Mouse (Mus musculus) CH12.LX (cell line): ENCODE measurements around the gene Kalrn. TPM values are rescaled to one million over a fixed set of nuclear protein-coding genes. Genes with fewer than 3 reads are reported as not detected.

ENCODE experiments used
- DNase-seq: peaks from one replicate; pipeline ENCODE4 v3.0.0-alpha.2; 2013; ENCODE audit errors: extremely low read depth
- H3K27ac ChIP-seq: 2 replicates; pipeline ENCODE4 v1.5.1; 2012; ENCODE audit warnings: low read depth, mild to moderate bottlenecking, control low read depth, moderate library complexity; ENCODE audit not compliant: insufficient read depth
- H3K27me3 ChIP-seq: replicated peaks from 2 replicates; pipeline ENCODE3; 2012; ENCODE audit warnings: inconsistent platforms
- H3K36me3 ChIP-seq, 2 experiments: replicated peaks in 1 of 2; 2 replicates each; pipeline versions ENCODE3 to v1.6.1; 2012; ENCODE audit warnings: inconsistent platforms in 1 of 2, low read length in 1 of 2, mild to moderate bottlenecking in 1 of 2, mixed read lengths in 1 of 2, moderate library complexity in 1 of 2; ENCODE audit not compliant: control insufficient read depth in 1 of 2, insufficient read depth in 1 of 2
- H3K4me1 ChIP-seq, 2 experiments: 2 replicates each; pipeline ENCODE4 v1.6.1; 2012; ENCODE audit warnings: inconsistent platforms in 1 of 2, moderate library complexity in 1 of 2; ENCODE audit not compliant: insufficient read depth in 2 of 2, control insufficient read depth in 1 of 2
- H3K4me2 ChIP-seq: 2 replicates; pipeline ENCODE4 v1.6.1; 2012; ENCODE audit warnings: low read depth, mild to moderate bottlenecking, control low read depth; ENCODE audit not compliant: poor library complexity, insufficient read depth, severe bottlenecking
- H3K4me3 ChIP-seq, 3 experiments: fragments of 150-350 bp in 1 of 3; sonication (generic) in 1 of 3; replicated peaks in 1 of 3; 2 replicates each; pipeline versions ENCODE3 to v1.5.1; 2011 to 2012; ENCODE audit warnings: low read depth in 2 of 3, low read length in 2 of 3, mild to moderate bottlenecking in 2 of 3, moderate library complexity in 2 of 3, control low read depth in 1 of 3, improper control_type of control experiment in 1 of 3, inconsistent platforms in 1 of 3, mixed read lengths in 1 of 3; ENCODE audit not compliant: poor library complexity in 1 of 3
- H3K79me2 ChIP-seq: replicated peaks from 2 replicates; pipeline ENCODE4 v1.6.1; 2012; ENCODE audit warnings: mild to moderate bottlenecking, moderate library complexity; ENCODE audit not compliant: control insufficient read depth, poor library complexity, insufficient read depth, severe bottlenecking; ENCODE audit errors: extremely low read depth
- H3K9ac ChIP-seq: 2 replicates; pipeline ENCODE4 v1.6.1; 2012; ENCODE audit warnings: low read depth, mild to moderate bottlenecking, control low read depth, moderate library complexity; ENCODE audit not compliant: insufficient read depth
- H3K9me3 ChIP-seq: replicated peaks from 2 replicates; pipeline ENCODE3; 2012; ENCODE audit warnings: low read length, inconsistent platforms, mixed read lengths
- BHLHE40 ChIP-seq: IDR thresholded peaks from 2 replicates; pipeline ENCODE4 v1.6.1; 2011; ENCODE audit warnings: mild to moderate bottlenecking, low read depth, low read length, improper control_type of control experiment
- CHD2 ChIP-seq: IDR thresholded peaks from 2 replicates; pipeline ENCODE4 v1.6.1; 2011; ENCODE audit warnings: low read length, improper control_type of control experiment
- ELF1 ChIP-seq: IDR thresholded peaks from 2 replicates; pipeline ENCODE4 v1.6.1; 2014; ENCODE audit warnings: low read depth, mild to moderate bottlenecking, inconsistent platforms, low read length, improper control_type of control experiment
- EP300 ChIP-seq: IDR thresholded peaks from 2 replicates; pipeline ENCODE4 v1.6.1; 2011; ENCODE audit warnings: low read length, improper control_type of control experiment
- HCFC1 ChIP-seq: IDR thresholded peaks from 2 replicates; pipeline ENCODE4 v1.6.1; 2012; ENCODE audit warnings: low read depth, mild to moderate bottlenecking, inconsistent platforms, low read length, improper control_type of control experiment
- IRF4 ChIP-seq: IDR thresholded peaks from 2 replicates; pipeline ENCODE4 v1.6.1; 2014; ENCODE audit warnings: low read depth, mild to moderate bottlenecking, inconsistent platforms, low read length, improper control_type of control experiment
- JUN ChIP-seq: IDR thresholded peaks from 2 replicates; pipeline ENCODE4 v1.6.1; 2011; ENCODE audit warnings: low read depth, mild to moderate bottlenecking, low read length, improper control_type of control experiment, moderate library complexity; ENCODE audit not compliant: insufficient read depth
- JUND ChIP-seq: conservative IDR thresholded peaks from 2 replicates; pipeline ENCODE4 v1.6.1; 2011; ENCODE audit warnings: low read depth, low read length, improper control_type of control experiment
- KAT2A ChIP-seq: IDR thresholded peaks from 2 replicates; pipeline ENCODE4 v1.6.1; 2012; ENCODE audit warnings: low read length, improper control_type of control experiment, inconsistent platforms; ENCODE audit not compliant: insufficient replicate concordance
- MAX ChIP-seq: IDR thresholded peaks from 2 replicates; pipeline ENCODE4 v1.6.1; 2011; ENCODE audit warnings: low read length, improper control_type of control experiment
- MEF2A ChIP-seq: IDR thresholded peaks from 2 replicates; pipeline ENCODE4 v1.6.1; 2014; ENCODE audit warnings: low read depth, mild to moderate bottlenecking, inconsistent platforms, low read length, improper control_type of control experiment, borderline replicate concordance
- MYC ChIP-seq: IDR thresholded peaks from 2 replicates; pipeline ENCODE4 v1.6.1; 2011; ENCODE audit warnings: low read depth, mild to moderate bottlenecking, improper control_type of control experiment, low read length
- NRF1 ChIP-seq: IDR thresholded peaks from 2 replicates; pipeline ENCODE4 v1.6.1; 2014; ENCODE audit warnings: low read depth, mild to moderate bottlenecking, inconsistent platforms, low read length, improper control_type of control experiment, moderate library complexity
- RCOR1 ChIP-seq: conservative IDR thresholded peaks from 2 replicates; pipeline ENCODE4 v1.6.1; 2012; ENCODE audit warnings: low read depth, mild to moderate bottlenecking, inconsistent platforms, low read length, improper control_type of control experiment
- TBP ChIP-seq: conservative IDR thresholded peaks from 2 replicates; pipeline ENCODE4 v1.6.1; 2011; ENCODE audit warnings: low read depth, low read length, improper control_type of control experiment
- TCF12 ChIP-seq: IDR thresholded peaks from 2 replicates; pipeline ENCODE4 v1.6.1; 2014; ENCODE audit warnings: low read depth, mild to moderate bottlenecking, inconsistent platforms, low read length, improper control_type of control experiment
- USF1 ChIP-seq: IDR thresholded peaks from 2 replicates; pipeline ENCODE4 v1.6.1; 2014; ENCODE audit warnings: low read depth, mild to moderate bottlenecking, inconsistent platforms, low read length, improper control_type of control experiment
- ZC3H11A ChIP-seq: IDR thresholded peaks from 2 replicates; pipeline ENCODE4 v1.6.1; 2012; ENCODE audit warnings: low read depth, mild to moderate bottlenecking, inconsistent platforms, low read length, improper control_type of control experiment
- dilution Hi-C: fragments of 300-500 bp; cut with MboI; formaldehyde crosslinking; loops from 2 replicates; pipeline ENCODE4 v1.14.3; 2020; ENCODE audit warnings: low sequenced_read_pairs; ENCODE audit not compliant: extremely low pct_unique_long_range_greater_than_20kb, extremely low pct_ligation_motif_present
- in situ Hi-C: fragments of 300-500 bp; cut with MboI; formaldehyde crosslinking; loops from 3 replicates; pipeline ENCODE4 v1.14.3; 2019; ENCODE audit warnings: low sequenced_read_pairs, low pct_ligation_motif_present, low pct_unique_long_range_greater_than_20kb, mixed read lengths
- polyA plus RNA-seq: library from polyadenylated mRNA; unstranded; fragments of >175 nt; gene quantifications from 2 replicates; pipeline ENCODE4 v1.2.1, GENCODE M21; 2012; ENCODE audit warnings: low read depth; ENCODE audit not compliant: insufficient read length
- total RNA-seq, 2 experiments: library from RNA; depleted of rRNA; stranded (reverse); fragments of 300-350 nt in 1 of 2; fragments of >200 nt in 1 of 2; gene quantifications; 2 replicates each; pipeline ENCODE4 v1.2.3; 2012 to 2014

The Kalrn gene
- total and polyA plus RNA-seq, 3 experiments = 0.08 to 0.09 TPM; not detected in 1

DNA sequence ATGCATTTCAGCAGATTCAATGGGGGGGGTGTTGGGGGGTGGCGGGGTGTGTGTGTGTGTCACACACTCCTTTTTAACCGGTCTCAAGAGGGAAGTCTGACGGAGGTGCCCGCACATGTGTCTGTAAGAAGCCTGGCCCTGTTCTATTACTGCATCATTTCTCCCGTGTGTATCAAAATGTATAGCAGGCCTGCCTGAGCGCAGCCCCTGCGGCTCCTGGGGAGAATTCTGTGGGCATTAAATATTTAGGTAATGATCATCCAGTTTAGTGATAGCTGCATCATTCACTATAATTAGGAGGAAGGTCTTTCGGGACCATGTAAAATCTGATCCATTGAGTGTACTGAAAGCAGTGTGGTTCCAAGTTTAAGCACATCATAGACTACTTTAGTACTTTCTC is 556.1 kb downstream of the Kalrn start:
- no peak overlapping the region for H3K27ac ChIP-seq
- H3K4me1 ChIP-seq = peaks cover 5 to 6% of the 10 kb centered on the region in 2 experiments
- no peaks in the 10 kb centered on the region for H3K27me3 ChIP-seq
- H3K4me3 ChIP-seq = no peak overlapping the region
- H3K4me2 ChIP-seq = no peak overlapping the region
- dilution Hi-C loops = no loop called here
- in situ Hi-C loops = no loop called here
- no peak for DNase-seq
- no peaks in the 10 kb centered on the region for H3K79me2 ChIP-seq
- no peak for TF ChIP-seq CHD2
- TF ChIP-seq ELF1 = no peak
- no peak for TF ChIP-seq HCFC1
- TF ChIP-seq ZC3H11A = no peak
- no peak for TF ChIP-seq TBP
- no peaks in the 10 kb centered on the region for H3K36me3 ChIP-seq
- H3K9me3 ChIP-seq = no peaks in the 10 kb centered on the region
- H3K9ac ChIP-seq = no peak overlapping the region

DNA sequence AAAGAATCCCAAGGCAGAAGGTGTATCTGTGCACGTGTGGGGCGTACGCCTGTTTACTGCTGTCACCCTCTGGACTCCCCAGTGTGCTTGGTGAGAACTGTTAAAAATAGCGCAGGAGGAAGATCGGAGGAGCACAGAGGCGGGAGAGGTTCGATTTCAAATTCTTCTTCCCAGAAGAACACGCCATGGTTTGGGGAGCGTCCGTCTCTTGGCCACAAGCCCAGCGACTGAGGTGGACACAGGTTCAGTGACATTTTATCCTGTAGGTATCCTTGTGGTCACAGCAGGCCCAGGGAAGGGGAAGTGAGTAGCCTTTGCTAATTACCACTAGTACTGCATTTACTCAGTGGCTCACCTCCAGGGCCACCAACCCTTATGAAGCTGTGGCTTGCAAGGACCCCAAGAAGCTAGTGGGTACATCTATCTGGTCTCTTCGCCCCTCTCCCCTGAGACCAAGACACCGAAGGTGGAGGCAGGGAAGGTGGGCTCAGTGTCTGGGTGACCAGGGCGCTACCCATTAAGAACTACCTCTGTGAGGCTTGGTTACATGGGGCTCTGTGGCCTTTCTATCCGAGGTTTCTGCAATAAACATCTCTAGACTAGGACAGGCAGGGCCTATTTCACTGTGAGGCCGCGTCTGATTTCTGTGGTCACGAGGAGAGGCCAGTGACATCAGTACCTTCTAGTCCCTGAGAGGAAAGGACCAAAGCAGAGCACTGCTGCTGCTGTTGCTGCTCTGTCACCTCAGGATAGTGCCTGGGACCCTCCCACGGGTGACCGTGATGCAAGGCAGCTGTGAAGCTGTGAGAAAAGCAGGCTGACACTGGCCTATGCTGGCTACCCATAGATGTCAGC is 561.1 kb downstream of the Kalrn start:
- Histone ChIP-seq H3K79me2 (no peaks in the 10 kb centered on the region), H3K4me2 (peak overlapping the region; percentile 24), H3K27me3 (peaks cover 1% of the 10 kb centered on the region), H3K4me1 (peaks cover 17 to 20% of the 10 kb centered on the region in 2 experiments), H3K27ac (no peak overlapping the region), H3K9ac (no peak overlapping the region), H3K9me3 (peaks cover 6% of the 10 kb centered on the region), H3K4me3 (no peak overlapping the region), H3K36me3 (no peaks in the 10 kb centered on the region)
- in situ Hi-C loops = no loop called here
- TF ChIP-seq JUN = peak; percentile 52; the same call in 1 of the 2 replicates
- no peak for TF ChIP-seq ELF1
- TF ChIP-seq IRF4 = peak; percentile 96
- TF ChIP-seq MAX = no peak
- TF ChIP-seq JUND = peak; percentile 78
- TF ChIP-seq MEF2A = peak; percentile 37; the same call in 1 of the 2 replicates
- 0 out of 2 replicates have a peak, but pooled peaks have one; percentile 55 for TF ChIP-seq CHD2
- TF ChIP-seq KAT2A = no peak
- peak; percentile 93; the same call in 1 of the 2 replicates for TF ChIP-seq RCOR1
- TF ChIP-seq MYC = 0 out of 2 replicates have a peak, but pooled peaks have one; percentile 44
- TF ChIP-seq BHLHE40 = peak; percentile 66
- peak; percentile 53; the same call in 1 of the 2 replicates for TF ChIP-seq TCF12
- TF ChIP-seq USF1 = no peak
- TF ChIP-seq EP300 = peak; percentile 94
- no peak for TF ChIP-seq NRF1
- DNase-seq = peak; percentile 60
- dilution Hi-C loops = no loop called here
